Mouse (Mus musculus): ENCODE results near the gene Rin3.

The Rin3 gene

GRCm38 (mm10) chr12:102280867-102281503, 1.9 kb upstream of the Rin3 start:
- no peak for DNase-seq (ENCODE audit: low spot score in 2 of 2)

GRCm38 (mm10) chr12:102282126-102282525, 722 bp upstream of the Rin3 start:
- DNase-seq (ENCODE audit: low spot score in 2 of 2), result no peak

DNA sequence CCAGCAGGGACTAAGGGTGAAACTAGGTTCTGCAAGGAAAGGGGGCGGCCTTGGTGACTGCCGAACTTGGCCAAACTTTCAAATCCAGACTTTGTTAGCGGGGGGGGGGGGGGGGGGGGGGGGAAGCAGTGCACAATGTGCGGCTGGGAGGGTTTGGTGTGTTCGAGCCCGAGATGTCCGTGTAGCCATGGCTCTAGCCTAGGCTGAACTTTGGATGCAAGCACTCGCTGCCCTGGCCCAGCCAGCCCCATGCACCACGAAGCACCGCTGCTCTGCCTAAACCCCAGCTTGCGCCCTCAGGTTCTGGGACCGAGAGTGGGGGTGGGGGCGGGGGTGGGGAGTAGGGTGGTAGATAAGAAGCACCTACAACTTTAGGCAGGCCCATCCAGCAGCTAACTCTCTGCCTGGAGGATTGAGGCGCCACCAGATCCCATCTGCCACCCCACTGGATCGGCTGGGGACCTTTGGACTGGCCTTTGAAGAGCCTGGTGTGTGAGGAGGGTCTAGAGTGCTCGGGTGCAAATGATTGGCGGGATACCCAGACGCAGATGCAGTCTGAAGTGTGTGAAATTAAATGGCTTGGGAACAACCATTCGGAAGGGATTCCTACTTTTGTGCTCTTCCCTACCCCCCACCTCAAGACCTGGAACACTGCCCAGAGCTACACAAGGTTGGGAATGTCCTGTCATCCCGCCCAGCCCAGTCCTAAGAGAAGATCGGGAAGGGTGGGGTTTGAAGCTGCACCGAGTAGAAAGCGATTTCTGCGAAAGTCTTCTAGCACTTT, 827 bp downstream of the Rin3 start:
- peak in 1 of 2 experiments; percentile 31 for DNase-seq (ENCODE audit: low spot score in 2 of 2)

DNA sequence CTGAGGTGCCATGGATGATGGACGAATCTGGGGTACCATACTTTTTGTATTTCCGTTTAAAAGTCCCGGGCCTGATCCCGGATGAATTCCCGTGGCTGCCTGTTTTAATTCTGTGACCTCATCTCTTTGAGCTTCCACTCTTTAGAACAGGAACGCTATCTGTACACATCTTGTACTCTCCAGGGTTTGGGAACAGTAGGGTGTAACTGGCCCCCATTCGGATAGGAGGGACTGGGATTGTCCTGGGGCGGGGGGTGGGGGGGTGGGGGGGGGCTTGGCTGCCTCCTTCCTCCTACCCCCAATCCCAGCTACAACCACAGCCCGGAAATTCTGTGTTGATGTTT, 1.4 kb downstream of the Rin3 start:
- DNase-seq (ENCODE audit: low spot score in 2 of 2), result no peak

DNA sequence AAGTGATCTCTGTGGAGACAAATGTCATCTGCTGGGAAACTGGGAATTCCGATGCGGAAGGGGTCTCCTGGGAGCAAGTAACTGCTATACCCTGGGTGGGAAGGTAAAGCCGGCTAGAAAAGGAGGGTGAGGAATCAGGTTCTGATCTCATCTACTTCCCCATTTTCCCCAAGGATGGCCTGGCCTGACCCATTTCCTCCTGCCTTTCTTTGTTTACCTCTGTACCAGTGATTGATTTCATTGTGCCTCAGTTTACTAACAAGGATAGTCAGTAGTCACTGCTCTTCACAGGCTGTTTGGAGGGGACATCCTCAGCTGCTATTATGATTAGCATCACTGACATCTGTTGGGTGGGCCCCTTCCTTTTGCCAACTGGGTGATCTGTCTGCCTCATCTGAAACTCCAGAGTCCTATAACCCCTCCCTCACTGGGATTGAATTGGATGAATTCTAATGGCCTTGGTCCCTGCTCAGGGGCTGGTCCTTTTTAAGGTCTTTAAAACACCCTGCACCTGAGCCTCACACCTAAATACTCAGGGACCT, 1.8 kb downstream of the Rin3 start:
- no peak for DNase-seq (ENCODE audit: low spot score in 2 of 2)

DNA sequence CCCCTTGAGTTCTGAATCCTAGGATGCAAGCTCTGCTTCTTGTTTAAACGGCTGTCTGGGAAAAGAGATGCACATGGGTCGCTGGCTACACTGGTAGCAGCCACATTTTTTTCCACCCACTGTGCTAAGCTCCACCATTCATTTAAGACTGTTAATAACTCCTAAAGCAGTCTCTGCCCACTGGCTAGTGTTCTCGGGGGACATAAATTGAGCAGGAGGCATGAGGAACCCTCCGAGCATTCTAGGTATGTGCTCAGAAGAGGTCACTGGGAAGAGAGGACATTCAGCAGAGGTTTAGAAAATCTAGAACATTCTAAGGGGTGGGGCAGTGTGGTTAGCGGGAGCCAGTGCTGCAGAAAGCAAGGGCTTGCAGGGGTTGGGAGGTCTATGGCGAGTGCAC, 2.5 kb downstream of the Rin3 start:
- no peak for DNase-seq (ENCODE audit: low spot score in 2 of 2)

DNA sequence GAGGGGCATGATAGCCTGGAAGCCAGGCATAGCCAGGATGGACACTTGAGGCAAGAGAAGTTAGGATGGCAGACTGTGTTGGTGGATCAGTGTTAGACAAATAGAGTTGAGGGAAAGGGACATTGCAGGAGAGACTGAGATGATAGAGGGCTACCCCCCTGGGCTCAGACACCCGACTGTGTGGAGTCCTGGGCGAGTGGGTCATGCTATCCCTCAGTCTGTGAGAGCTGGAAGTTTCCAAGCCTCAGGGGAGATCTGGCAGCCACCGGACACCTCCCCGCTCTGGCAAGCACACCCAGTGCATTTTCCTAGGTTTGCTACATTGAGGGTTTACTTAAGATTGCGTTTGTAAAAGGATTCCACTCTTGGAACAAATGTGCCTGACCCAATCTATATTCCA, 2.9 kb downstream of the Rin3 start:
- DNase-seq (ENCODE audit: low spot score in 2 of 2), result no peak

GRCm38 (mm10) chr12:102286681-102287414, 4.0 kb downstream of the Rin3 start:
- DNase-seq (ENCODE audit: low spot score in 2 of 2), result no peak

DNA sequence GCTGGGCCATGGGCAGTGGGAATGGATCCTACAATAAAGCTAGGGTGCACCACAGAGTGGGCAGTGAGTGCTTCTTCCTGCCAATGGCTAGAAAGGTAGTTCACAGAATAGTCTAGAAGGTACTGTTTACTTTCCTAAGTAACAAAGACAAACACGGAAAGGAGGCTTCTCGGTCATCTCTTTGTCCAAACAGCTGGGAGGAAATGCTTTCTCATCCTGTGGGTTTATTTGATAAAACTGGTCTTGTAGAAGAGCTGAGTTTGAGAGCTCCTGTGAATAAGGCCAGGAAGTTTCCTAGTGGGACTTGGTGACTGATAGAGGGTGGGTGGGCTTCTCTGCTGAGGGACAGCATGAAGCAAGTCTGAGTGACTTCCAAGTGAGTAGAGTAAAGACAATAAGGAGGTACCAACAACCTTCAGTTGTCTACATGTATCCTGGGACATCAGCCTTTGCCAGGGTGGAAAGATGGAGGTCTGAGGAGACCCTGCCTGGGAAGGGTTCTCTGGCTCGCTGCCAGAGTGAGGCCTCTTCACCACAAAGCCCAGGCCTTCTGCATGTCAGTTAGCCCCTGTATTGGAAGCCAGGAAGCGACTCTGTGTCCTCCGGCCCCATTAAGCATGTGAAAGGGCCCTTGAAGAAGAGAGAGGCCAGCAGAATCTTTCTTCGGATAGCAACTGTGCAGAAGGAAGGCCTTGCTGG, 5.2 kb downstream of the Rin3 start:
- DNase-seq (ENCODE audit: low spot score in 2 of 2), result no peak

DNA sequence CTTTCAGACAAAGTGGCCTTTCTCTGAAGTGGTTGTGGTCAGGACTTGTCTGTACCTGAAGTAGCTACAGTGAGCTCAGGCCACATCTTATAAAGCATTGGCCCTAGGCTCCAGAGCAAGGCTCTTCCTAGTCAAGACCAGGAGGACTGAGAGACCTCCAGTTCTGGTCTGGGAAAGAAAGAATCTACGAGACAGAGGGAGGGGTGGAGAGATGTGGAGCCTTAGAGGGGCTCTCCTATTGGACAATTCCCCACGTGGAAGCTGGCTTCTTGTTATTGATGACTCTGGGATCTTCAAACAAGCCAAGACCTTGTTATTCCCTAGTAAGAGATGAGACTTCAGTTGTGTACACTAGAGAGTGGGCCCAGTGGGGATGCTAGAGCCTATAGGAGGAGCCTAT, 6.0 kb downstream of the Rin3 start:
- DNase-seq (ENCODE audit: low spot score in 2 of 2), result no peak

DNA sequence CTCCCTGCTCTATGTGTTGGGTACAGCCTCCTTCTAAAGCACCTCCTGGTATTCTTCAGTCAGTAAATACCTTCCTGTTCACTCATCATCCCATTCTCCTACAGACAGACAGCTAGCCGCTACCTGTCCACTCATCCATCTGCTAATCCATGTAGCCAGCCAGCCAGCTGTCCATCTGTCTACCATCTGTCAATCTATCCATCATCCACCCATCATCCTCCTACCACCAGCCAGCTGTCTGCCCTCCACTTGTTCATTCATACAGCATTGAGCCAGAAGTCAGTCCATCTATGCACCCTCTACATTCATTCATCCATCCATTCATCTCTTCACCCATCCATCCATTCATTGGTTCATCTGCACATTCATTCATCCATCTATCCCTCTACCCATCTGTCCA, 6.7 kb downstream of the Rin3 start:
- DNase-seq (ENCODE audit: low spot score in 2 of 2), result no peak

- DNase-seq (ENCODE audit: low spot score in 2 of 2), result no peak
These were observed 7.8 kb downstream of the Rin3 start for GRCm38 (mm10) chr12:102290662-102291061.

- DNase-seq (ENCODE audit: low spot score in 2 of 2), result peak; percentile 68 to 69
These were observed 8.8 kb downstream of the Rin3 start for GRCm38 (mm10) chr12:102291686-102292085.

DNA sequence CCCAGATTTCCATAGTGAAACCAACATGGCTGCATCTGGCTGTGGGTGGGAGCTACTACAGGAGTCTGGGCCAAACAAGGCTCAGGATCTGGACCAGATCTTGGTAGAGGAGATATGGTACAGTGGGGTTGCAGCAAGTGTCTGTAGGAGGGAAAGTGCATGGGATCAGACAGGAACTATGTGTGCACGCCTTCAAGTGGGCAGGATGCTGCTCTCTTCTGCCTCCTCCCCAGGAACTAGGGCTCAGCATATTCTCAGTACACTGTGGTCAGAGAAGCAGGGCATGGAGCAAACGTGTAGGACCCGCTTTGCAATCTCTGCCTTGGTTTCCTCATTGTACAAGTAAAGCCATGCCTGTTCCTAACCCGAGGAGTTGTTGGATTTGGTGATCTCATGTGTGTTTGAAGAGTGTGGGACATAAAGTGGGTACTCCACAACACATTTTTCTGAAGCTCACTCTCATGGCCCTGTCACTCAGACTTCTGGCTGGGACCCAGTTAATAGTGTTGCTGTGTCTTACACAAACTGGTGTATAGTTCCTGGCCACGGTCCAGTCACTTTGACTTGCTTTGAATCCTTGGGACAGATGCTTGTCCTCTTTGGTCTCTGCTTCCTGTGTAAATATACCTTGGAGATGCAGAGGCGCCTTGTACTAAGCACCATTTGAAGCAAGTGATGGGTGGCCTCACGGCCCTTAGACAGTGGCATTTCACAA, 9.8 kb downstream of the Rin3 start:
- DNase-seq (ENCODE audit: low spot score in 2 of 2), result no peak

DNA sequence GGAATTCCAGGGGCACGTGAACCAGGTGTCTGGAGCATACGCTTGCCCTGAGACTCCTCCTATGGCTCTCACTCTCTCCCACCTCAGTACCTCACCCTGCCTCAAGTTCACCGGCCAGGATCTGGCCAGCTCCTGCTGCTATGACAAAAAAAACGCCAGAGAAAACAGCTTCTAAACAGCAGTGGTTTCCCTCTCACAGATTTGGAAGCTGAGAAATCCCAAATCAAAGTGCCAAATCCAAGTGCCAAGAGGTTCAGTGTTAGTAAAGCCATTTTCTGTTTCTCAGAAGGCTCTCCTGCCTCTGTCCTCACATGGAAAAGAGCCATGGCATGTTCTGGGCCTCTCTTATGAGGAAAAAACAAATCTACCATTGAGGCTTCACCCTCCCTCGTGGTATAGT, 11.8 kb downstream of the Rin3 start:
- DNase-seq (ENCODE audit: low spot score in 2 of 2), result no peak

DNA sequence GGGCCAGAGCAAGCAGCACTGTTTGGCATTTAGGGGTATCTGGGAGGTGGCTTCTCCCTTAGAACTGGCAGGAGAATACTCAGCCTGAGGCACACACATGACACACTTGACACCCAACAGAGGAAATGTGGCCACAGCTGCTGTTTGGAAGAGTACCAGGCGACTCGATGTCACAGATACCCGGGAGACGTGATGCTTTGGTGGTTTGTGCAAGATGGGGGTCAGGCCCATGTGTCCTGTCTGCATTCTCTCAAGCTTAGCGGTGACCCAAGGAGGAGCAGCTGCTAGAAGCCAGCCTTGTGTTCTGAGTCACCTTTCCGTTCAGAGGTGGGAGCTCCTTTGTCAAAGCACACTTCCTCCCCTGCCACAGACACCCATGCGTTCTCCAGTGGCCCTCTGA, 12.4 kb downstream of the Rin3 start:
- peak; percentile 46 to 47 for DNase-seq (ENCODE audit: low spot score in 2 of 2)

DNA sequence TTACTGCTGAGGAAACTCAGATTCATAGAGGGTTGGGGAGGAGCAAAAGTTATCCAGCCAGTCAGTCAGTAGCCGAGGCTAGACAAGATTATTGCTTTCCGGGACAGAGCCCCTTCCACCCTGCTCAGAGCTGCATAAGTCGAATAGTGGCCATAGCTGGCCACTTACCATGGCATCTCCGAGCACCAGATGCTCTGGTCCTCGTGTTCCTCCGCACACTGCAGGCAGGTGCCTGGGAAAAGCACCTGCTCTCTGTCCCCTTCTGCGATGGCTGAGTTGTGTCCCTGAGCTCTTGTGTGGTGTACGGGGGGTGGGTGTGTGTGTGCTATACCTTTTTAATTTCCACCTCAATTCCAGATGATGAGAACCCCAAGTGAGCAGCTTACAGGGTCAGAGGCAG, 12.8 kb downstream of the Rin3 start:
- DNase-seq (ENCODE audit: low spot score in 2 of 2), result no peak

GRCm38 (mm10) chr12:102296361-102296760, 13.5 kb downstream of the Rin3 start:
- no peak for DNase-seq (ENCODE audit: low spot score in 2 of 2)

DNA sequence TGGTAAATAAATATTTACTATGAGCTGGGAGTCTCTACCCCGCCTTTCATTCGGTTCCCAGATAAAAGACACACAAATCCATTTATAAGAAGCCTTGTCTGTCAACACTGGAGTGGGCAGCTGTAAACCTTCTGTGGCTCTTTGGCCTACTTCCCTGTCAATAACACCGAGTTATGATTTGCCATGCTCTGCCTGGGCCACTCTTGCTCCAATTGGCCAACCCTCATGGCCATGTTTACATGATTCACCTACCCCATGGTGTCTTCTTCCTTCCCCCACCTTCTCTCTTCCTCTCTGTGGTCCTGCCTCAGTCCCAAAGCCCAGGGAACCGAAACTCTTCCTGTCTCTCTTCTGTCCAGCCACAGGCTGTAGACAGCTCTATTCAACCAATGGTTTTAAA, 14.1 kb downstream of the Rin3 start:
- DNase-seq (ENCODE audit: low spot score in 2 of 2), result no peak

- no peak for DNase-seq (ENCODE audit: low spot score in 2 of 2)
These were observed 16.4 kb downstream of the Rin3 start for GRCm38 (mm10) chr12:102299209-102299608.

DNA sequence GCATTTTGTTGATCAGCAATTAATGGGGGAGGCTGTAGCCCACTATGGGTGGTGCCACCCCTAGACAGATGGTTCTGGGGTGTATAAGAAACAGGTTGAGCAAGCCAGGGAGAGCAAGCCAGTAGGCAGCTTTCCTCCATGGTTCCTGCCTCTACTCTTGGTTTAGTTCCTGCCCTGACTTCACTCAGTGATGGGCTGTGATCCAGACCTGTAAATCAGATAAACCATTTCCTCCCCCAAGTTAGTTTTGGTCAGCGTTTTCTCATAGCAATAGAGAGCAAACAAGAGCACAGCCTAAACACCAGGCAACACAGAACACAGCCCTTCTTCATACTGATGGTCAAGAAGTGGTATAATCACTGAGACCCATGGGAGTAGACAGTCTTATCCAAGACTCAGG, 18.7 kb downstream of the Rin3 start:
- no peak for DNase-seq (ENCODE audit: low spot score in 2 of 2)
